In the genomic region with DNA sequence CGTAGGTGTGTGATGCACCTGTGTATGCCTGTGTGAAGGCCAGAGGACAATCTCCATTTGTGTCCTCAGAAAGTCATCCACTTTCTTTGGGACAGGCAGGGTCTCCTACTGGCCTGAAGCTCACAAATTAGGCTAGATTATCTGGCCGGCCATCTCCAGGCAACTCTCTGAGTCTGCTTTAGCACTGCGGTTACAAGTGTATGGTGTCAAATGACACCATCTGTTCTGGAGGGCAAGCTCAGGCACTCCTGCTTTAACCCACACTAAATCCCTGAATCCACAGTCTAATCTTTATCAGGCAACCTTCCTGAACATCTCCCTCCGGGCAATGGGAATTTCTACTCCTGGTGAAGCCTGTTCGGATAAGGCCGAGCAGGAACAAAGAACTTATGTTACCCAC, we compare ENCODE assay signal across 14 mouse cellular contexts. TPM values are rescaled to one million over a fixed set of nuclear protein-coding genes. Genes with fewer than 3 reads are reported as not detected.
DNase-seq lines count a peak whose midpoint lies in the region; ATAC-seq lines count a peak whose summit lies in the region.
"Had no signal": no experiment of that assay in that cellular context is flagged by ENCODE, and none has a peak within 500 bp of the region (broad histone marks: within the 10 kb centered on the region; RNA-seq: fewer than 3 reads in every experiment).

No protein-coding gene starts in this region.

- H3K9me3 ChIP-seq in kidney, embryonic 16.5 days (ENCODE audit: low read length), result no peaks in the 10 kb centered on the region
- H3K9me3 ChIP-seq: hindbrain, embryonic 10.5 days; midbrain, embryonic 12.5 days had no signal

- no peak overlapping the region for H3K4me2 ChIP-seq in kidney, embryonic 16.5 days (replicated peaks; ENCODE audit: low read depth, low read length)
- H3K4me2 ChIP-seq: midbrain, embryonic 12.5 days had no signal

- no peak for DNase-seq in kidney, postnatal 25 days
- peak; percentile 67 for DNase-seq in MN1 (ENCODE audit: low spot score)
- DNase-seq in forelimb bud, embryonic 11.5 days (ENCODE audit: low read depth, low spot score), result peak; percentile 26
- DNase-seq in urinary bladder, postnatal 4 days (ENCODE audit: low spot score in 2 of 2), result no peak
- DNase-seq: adrenal gland, postnatal 25 days; cerebellum, postnatal 25 days; thymus, adult 2 months had no signal

- H3K79me2 ChIP-seq in macrophage (ENCODE audit: inconsistent target), result peaks cover 28% of the 10 kb centered on the region

- no peak overlapping the region for H3K9ac ChIP-seq in kidney, embryonic 16.5 days (replicated peaks; ENCODE audit: low read length)
- H3K9ac ChIP-seq: midbrain, embryonic 12.5 days had no signal

- H3K36me3 ChIP-seq in kidney, embryonic 16.5 days (ENCODE audit: insufficient read depth, low read length), result peaks cover 20% of the 10 kb centered on the region
- H3K36me3 ChIP-seq in macrophage (ENCODE audit: inconsistent target), result 0 out of 2 replicates have a peak, but pooled peaks cover 5% of the 10 kb centered on the region

- H3K4me3 ChIP-seq in kidney, embryonic 16.5 days (ENCODE audit: low read length), result no peak overlapping the region
- H3K4me3 ChIP-seq in macrophage (ENCODE audit: inconsistent target), result no peak overlapping the region
- H3K4me3 ChIP-seq: erythroblast, embryonic 14.5 days; hindbrain, embryonic 10.5 days; midbrain, embryonic 12.5 days had no signal

- H3K27me3 ChIP-seq in kidney, embryonic 16.5 days (ENCODE audit: insufficient read depth, low read length), result no peaks in the 10 kb centered on the region
- H3K27me3 ChIP-seq: midbrain, embryonic 12.5 days had no signal

- ATAC-seq in kidney, embryonic 16.5 days (ENCODE audit: low FRiP score, low TSS enrichment), result no peak
- no peak for ATAC-seq in activated CD4-positive, CD25-positive, alpha-beta regulatory T cell, adult 4 months
- ATAC-seq: intestine, embryonic 16.5 days had no signal

- H3K4me1 ChIP-seq in kidney, embryonic 16.5 days (ENCODE audit: insufficient read depth, low read length), result peaks cover 19% of the 10 kb centered on the region

- 32% methylated on average over 6 of the region's 6 CpGs for WGBS in kidney, embryonic 16.5 days
- 75% methylated on average over 6 of the region's 6 CpGs for WGBS in macrophage (ENCODE audit: missing documents)

- H3K27ac ChIP-seq in kidney, embryonic 16.5 days (ENCODE audit: low read length), result 0 out of 2 replicates have a peak overlapping the region, but pooled peaks have one; percentile 17
- peak overlapping the region; percentile 94; the same call in 1 of the 2 replicates for H3K27ac ChIP-seq in macrophage
- H3K27ac ChIP-seq: hindbrain, embryonic 10.5 days; midbrain, embryonic 12.5 days had no signal

RNA-seq across cellular contexts. Expression of gene Fth1, which starts 6.8 kb away (rescaled TPM):
- polyA plus RNA-seq in kidney, embryonic 16.5 days (2015; fragmentation: Nextera tagmentation; extraction: Ambion mirVana), result 1,651 and 1,666 TPM in 2 replicates
- total RNA-seq in macrophage (2018; cell fraction: chromatin; rRNA removed), result 1,000 to 10,000 TPM in 25 of 26 experiments, 100 to 1,000 TPM in 1; 839 to 4,643 (median 2,612) TPM
- total RNA-seq in macrophage (2018; cell fraction: cytosol; rRNA removed), result over 10,000 TPM; 27,371 to 77,320 (median 43,339) TPM
- over 10,000 TPM in 4 of 26 experiments, 1,000 to 10,000 TPM in 22; 2,155 to 11,196 (median 6,502) TPM for total RNA-seq in macrophage (2018; cell fraction: nucleus; rRNA removed)
- polyA plus RNA-seq in macrophage (2018), result 25,011 to 42,260 TPM (median 38,400 TPM) in 3 replicates
- 1,000 to 10,000 TPM; 1,834 to 2,304 TPM for polyA plus RNA-seq in activated CD4-positive, CD25-positive, alpha-beta regulatory T cell, adult 4 months (2017; shearing (Covaris generic))

RNA-seq across cellular contexts. Expression of gene Best1, which starts 14.2 kb away (rescaled TPM):
- 1.4 and 1.9 TPM in 2 replicates for polyA plus RNA-seq in kidney, embryonic 16.5 days (2015; fragmentation: Nextera tagmentation; extraction: Ambion mirVana)
- 1 to 10 TPM in 8 of 26 experiments, under 1 TPM in 17, not detected in 1; 0.25 to 4.7 (median 0.74) TPM for total RNA-seq in macrophage (2018; cell fraction: chromatin; rRNA removed)
- 1 to 10 TPM in 9 of 26 experiments, under 1 TPM in 17; 0.35 to 1.7 (median 0.84) TPM for total RNA-seq in macrophage (2018; cell fraction: cytosol; rRNA removed)
- total RNA-seq in macrophage (2018; cell fraction: nucleus; rRNA removed), result 1 to 10 TPM in 13 of 26 experiments, under 1 TPM in 12, not detected in 1; 0.34 to 3.0 (median 1.1) TPM
- polyA plus RNA-seq in macrophage (2018), result 0.11 to 1.8 TPM (median 0.22 TPM) in 3 replicates
- not detected for polyA plus RNA-seq in activated CD4-positive, CD25-positive, alpha-beta regulatory T cell, adult 4 months (2017; shearing (Covaris generic))
- polyA plus RNA-seq: erythroblast, embryonic 14.5 days had no signal

RNA-seq across cellular contexts. Expression of gene Rab3il1, which starts 14.3 kb away (rescaled TPM):
- polyA plus RNA-seq in kidney, embryonic 16.5 days (2015; fragmentation: Nextera tagmentation; extraction: Ambion mirVana), result 32.0 and 34.6 TPM in 2 replicates
- 100 to 1,000 TPM in 11 of 26 experiments, 10 to 100 TPM in 14, 1 to 10 TPM in 1; 8.2 to 225 (median 73.2) TPM for total RNA-seq in macrophage (2018; cell fraction: chromatin; rRNA removed)
- total RNA-seq in macrophage (2018; cell fraction: cytosol; rRNA removed), result 100 to 1,000 TPM in 17 of 26 experiments, 10 to 100 TPM in 9; 35.4 to 153 (median 124) TPM
- total RNA-seq in macrophage (2018; cell fraction: nucleus; rRNA removed), result 100 to 1,000 TPM in 10 of 26 experiments, 10 to 100 TPM in 16; 23.9 to 194 (median 77.8) TPM
- polyA plus RNA-seq in macrophage (2018), result 97.7 to 161 TPM (median 125 TPM) in 3 replicates
- polyA plus RNA-seq in activated CD4-positive, CD25-positive, alpha-beta regulatory T cell, adult 4 months (2017; shearing (Covaris generic)), result 1 to 10 TPM in 1 of 2 experiments, not detected in 1; 1.2 TPM

RNA-seq across cellular contexts. Expression of gene Fads3, which starts 54.2 kb away (rescaled TPM):
- 30.1 and 36.5 TPM in 2 replicates for polyA plus RNA-seq in kidney, embryonic 16.5 days (2015; fragmentation: Nextera tagmentation; extraction: Ambion mirVana)
- 10 to 100 TPM in 16 of 26 experiments, 1 to 10 TPM in 9, under 1 TPM in 1; 0.68 to 64.4 (median 14.8) TPM for total RNA-seq in macrophage (2018; cell fraction: chromatin; rRNA removed)
- 1 to 10 TPM; 1.2 to 4.0 (median 2.3) TPM for total RNA-seq in macrophage (2018; cell fraction: cytosol; rRNA removed)
- total RNA-seq in macrophage (2018; cell fraction: nucleus; rRNA removed), result 10 to 100 TPM in 10 of 26 experiments, 1 to 10 TPM in 15, under 1 TPM in 1; 0.92 to 26.0 (median 8.6) TPM
- polyA plus RNA-seq in macrophage (2018), result 2.4 to 3.4 TPM (median 2.4 TPM) in 3 replicates
- not detected for polyA plus RNA-seq in activated CD4-positive, CD25-positive, alpha-beta regulatory T cell, adult 4 months (2017; shearing (Covaris generic))

Comparison
In these comparisons a context has a peak if more than half of its experiments do, and no peak if none do; other contexts are left out.
1. DNase-seq: peak in MN1 (single experiment) and forelimb bud, embryonic 11.5 days (single experiment); none in kidney, postnatal 25 days (0 of 2) and urinary bladder, postnatal 4 days (0 of 2).
2. RNA of gene Fth1, which starts 6.8 kb away (polyA plus RNA-seq): 25,011 to 42,260 TPM in macrophage; 1,834 to 2,304 TPM in activated CD4-positive, CD25-positive, alpha-beta regulatory T cell, adult 4 months and 1,651 to 1,666 TPM in kidney, embryonic 16.5 days; every median in the first group is over 10 times any median in the second.
3. RNA of gene Rab3il1, which starts 14.3 kb away (polyA plus RNA-seq): 97.7 to 161 TPM in macrophage and 32.0 to 34.6 TPM in kidney, embryonic 16.5 days; 1.2 TPM in activated CD4-positive, CD25-positive, alpha-beta regulatory T cell, adult 4 months; every median in the first group is over 10 times any median in the second.